Mouse (Mus musculus): Measurements from ENCODE around the gene Dock3. TPM values are rescaled to one million over a fixed set of nuclear protein-coding genes. Genes with fewer than 3 reads are reported as not detected.

Dock3 gene
- total RNA-seq (2023) = 10 to 100 TPM in 1 of 2 experiments, 1 to 10 TPM in 1; 5.8 to 10.4 TPM

DNA sequence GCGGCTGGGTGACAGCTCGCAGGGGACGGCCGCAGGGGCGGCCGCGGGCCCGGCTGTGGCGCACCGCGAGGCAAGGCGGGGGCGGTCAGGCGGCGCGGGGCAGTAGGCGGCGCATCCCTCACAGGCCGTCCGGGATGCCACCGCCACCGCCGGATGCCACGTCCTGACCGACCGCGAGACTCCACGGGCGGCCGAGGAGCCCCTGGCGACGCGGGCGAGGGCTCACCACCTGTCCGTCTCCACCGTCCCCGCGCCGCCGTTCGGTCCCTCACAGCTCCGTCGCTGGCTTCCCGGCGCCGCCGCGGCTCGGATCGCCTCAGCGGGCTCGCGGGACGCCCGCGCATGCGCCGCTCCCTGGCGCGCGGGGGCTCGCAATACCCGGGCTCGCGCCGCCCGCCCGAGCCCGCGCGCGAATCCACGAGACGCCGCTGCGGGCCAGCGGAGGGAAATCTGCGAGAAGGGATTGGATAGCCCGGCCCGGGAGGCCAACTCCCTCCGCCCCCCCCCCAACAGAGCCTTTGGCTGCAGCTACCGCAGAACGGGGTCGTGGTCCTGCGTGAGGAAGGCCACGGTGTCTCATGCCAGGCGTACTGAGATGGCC is at the start of gene Dock3:
Gene Dock3, minus strand, starts transcription at position 371 of the 601 bp plus-strand sequence.

DNA sequence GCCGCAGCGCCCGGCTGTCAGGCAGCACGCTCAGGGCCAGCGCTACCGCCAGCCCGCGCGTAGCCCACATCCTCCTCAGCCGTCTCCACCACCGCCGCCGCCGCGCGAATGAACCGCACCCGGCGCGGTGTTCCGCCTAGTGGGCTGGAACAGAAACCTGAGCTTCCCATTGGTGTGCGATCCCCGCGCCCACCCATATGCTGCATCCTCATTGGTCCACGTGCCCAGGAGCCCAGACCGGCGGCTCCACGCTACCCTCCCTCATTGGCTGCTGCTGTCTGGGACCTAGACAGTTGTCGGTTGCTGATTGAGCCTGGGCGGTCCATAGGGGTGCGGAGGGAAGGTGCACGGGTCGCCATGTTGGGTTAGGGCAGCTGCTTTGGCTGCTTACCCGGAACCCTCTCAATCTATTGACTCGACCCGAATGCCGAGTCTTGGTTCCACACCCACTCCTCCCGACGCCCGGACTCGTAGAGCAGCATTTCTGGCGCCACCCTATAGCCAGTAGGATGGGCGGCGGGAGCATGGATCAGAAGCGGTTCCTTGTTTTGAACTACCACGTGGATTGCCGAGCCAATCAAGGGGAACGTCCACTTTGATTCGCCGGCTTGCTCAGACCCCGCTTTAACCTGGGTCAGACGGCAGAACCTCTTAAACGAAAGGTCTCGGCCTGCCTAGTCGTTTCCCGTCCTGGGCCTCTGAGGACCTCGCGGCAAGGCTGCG is 339.7 kb downstream of the Dock3 start, which contains the start of gene Manf:
Gene Manf, minus strand, starts transcription at position 151 of the 723 bp plus-strand sequence.

DNA sequence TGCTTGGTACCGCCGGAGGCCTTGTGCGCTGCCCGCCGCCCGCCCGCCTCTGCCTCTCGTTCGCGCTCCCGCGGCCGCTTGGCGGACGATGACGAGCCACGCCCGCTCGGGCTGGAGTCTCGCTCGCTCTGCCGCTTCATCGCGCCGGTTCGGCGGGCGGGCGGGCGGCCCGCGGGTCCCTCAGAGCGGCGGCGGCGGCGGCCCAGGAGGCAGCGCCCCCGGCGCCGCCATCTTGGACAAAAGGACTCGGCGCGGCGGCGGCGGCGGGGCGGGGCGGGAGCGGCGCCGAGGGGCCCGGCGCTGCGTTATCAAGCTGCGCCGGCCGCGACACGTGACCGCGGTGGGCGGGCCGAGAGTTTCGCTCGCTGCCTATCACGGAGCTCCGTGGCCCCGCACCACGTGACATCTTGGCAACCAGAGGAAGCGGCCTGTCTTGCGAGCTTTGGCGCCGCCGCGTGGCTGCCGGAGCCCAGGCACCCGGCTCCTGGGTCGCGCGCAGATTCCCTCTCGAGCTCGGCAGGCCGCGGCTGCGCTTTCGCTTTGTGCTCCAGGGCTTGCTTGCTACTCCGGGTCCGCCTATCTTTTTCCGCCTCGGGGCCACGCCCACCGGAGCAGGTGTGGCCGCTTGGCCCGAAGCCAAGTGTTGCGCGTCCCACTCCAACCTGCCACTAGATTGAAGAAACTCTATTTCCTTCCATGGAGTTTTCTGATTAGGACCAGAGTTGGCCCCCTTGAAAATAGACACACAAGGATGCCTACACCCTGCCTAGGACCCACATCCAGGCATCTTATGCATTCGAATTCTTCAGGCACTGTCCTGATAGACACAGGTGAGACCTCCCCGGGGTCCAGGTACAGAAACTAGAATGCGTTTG is 344.6 kb downstream of the Dock3 start, which contains the start of gene Rbm15b:
Gene Rbm15b, minus strand, starts transcription at position 601 of the 875 bp plus-strand sequence.

Other genes starting within 250 kb of the Dock3 start
- 10 to 100 TPM; 73.7 to 75.7 TPM for gene Mapkapk3, start 58.0 kb upstream of the Dock3 start, total RNA-seq (2023)
- gene Cish, start 64.1 kb upstream of the Dock3 start, total RNA-seq (2023) = 1 to 10 TPM in 1 of 2 experiments, under 1 TPM in 1; 0.18 to 1.4 TPM
- gene Hemk1, start 106.4 kb upstream of the Dock3 start, total RNA-seq (2023) = 1 to 10 TPM; 3.8 to 8.3 TPM
- not detected for gene 6430571L13Rik, start 108.7 kb upstream of the Dock3 start, total RNA-seq (2023)
- gene Cacna2d2, start 167.7 kb upstream of the Dock3 start, total RNA-seq (2023) = not detected

All from monocyte, adult 59 days (primary cell).